Mouse (Mus musculus): ENCODE data around the gene Wt1.

DNA sequence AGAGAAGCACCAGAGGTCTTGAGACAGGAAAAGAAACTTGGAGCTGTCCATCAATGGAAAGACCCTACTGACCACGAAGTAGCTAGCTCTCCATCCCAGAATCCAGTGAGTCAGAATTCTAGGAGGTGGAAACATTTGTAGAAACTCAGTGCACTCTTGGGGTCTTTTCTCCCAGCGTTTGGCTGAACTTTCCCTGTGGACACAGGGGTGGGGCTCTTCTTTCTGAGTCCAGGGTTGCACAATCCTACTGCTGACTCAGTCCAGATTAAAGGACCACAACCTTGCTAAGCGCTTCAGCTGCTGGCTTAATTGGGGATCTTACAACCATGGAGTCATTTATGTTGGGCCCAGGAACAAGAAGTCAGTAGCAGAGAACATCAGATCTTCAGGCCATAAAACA, 41.8 kb downstream of the Wt1 start:
- no peak for TF ChIP-seq CTCF (IDR thresholded peaks at IDR 0.05; ENCODE audit: control insufficient read depth, insufficient read depth, low read length)
- TF ChIP-seq POLR2A (IDR thresholded peaks at IDR 0.05; ENCODE audit: borderline replicate concordance, control insufficient read depth, low read depth, low read length): no peak
